In genomic region chr1:180813409-180813884, GRCm38 (mm10) we compare ENCODE assay signal across 8 mouse cellular contexts. TPM values are rescaled to one million over a fixed set of nuclear protein-coding genes. Genes with fewer than 3 reads are reported as not detected.
DNase-seq lines count a peak whose midpoint lies in the region; ATAC-seq and TF ChIP-seq lines count a peak whose summit lies in the region.

No protein-coding gene starts in this region.

- H3K9ac ChIP-seq in heart, embryonic 11.5 days (ENCODE audit: low read depth, low read length), result peak overlapping the region; percentile 96
- H3K9ac ChIP-seq in kidney, embryonic 16.5 days (replicated peaks; ENCODE audit: low read length), result peak overlapping the region; percentile 98

- 0% methylated on average over 30 of the region's 65 CpGs for WGBS in heart, embryonic 11.5 days (ENCODE audit: insufficient replicate concordance)
- WGBS in kidney, embryonic 16.5 days, result under 1% methylated on average over 45 of the region's 65 CpGs

- H3K4me1 ChIP-seq in heart, embryonic 11.5 days (ENCODE audit: control insufficient read depth, insufficient read depth, low read length), result peaks cover 14% of the 10 kb centered on the region
- peaks cover 25% of the 10 kb centered on the region for H3K4me1 ChIP-seq in kidney, embryonic 16.5 days (ENCODE audit: insufficient read depth, low read length)

- no peaks in the 10 kb centered on the region for H3K9me3 ChIP-seq in heart, embryonic 11.5 days (replicated peaks; ENCODE audit: control insufficient read depth, low read length)
- H3K9me3 ChIP-seq in kidney, embryonic 16.5 days (ENCODE audit: low read length), result no peaks in the 10 kb centered on the region

- peak overlapping the region; percentile 99 for H3ac ChIP-seq in C2C12 (ENCODE audit: control insufficient read depth, insufficient read length, low read depth)

- DNase-seq in brain, embryonic 14.5 days (ENCODE audit: low read depth), result peak; percentile 97
- peak; percentile 98 for DNase-seq in liver
- peak; percentile 73 to 86 for DNase-seq in monocyte, adult 2 months (ENCODE audit: low read depth in 1 of 2, low spot score in 2 of 2)
- peak; percentile 93 to 94 for DNase-seq in spleen, postnatal 14 days (ENCODE audit: low spot score in 2 of 2)

- no peaks in the 10 kb centered on the region for H3K27me3 ChIP-seq in C2C12 (ENCODE audit: control insufficient read depth, insufficient read depth, insufficient read length)
- no peaks in the 10 kb centered on the region for H3K27me3 ChIP-seq in heart, embryonic 11.5 days (ENCODE audit: control insufficient read depth, insufficient read depth, low read length)
- no peaks in the 10 kb centered on the region for H3K27me3 ChIP-seq in kidney, embryonic 16.5 days (ENCODE audit: insufficient read depth, low read length)

- peaks cover 49% of the 10 kb centered on the region for H3K79me2 ChIP-seq in C2C12 (ENCODE audit: control insufficient read depth, insufficient read depth)

- peaks cover 43% of the 10 kb centered on the region for H3K79me3 ChIP-seq in C2C12 (ENCODE audit: low read depth)

- H3K4me2 ChIP-seq in heart, embryonic 11.5 days, result peak overlapping the region; percentile 70
- H3K4me2 ChIP-seq in kidney, embryonic 16.5 days (replicated peaks; ENCODE audit: low read depth, low read length), result peak overlapping the region; percentile 63

- H3K36me3 ChIP-seq in C2C12 (ENCODE audit: control insufficient read depth, insufficient read depth), result peaks cover 32% of the 10 kb centered on the region
- H3K36me3 ChIP-seq in heart, embryonic 11.5 days (ENCODE audit: control insufficient read depth, insufficient read depth, low read length), result peaks cover 8% of the 10 kb centered on the region; the same call in 1 of the 2 replicates
- peaks cover 20% of the 10 kb centered on the region for H3K36me3 ChIP-seq in kidney, embryonic 16.5 days (ENCODE audit: insufficient read depth, low read length)

- peak; percentile 48; the same call in 1 of the 2 replicates for TF ChIP-seq POLR2A in brain, embryonic 14.5 days (IDR thresholded peaks at IDR 0.05; ENCODE audit: borderline replicate concordance, extremely low read depth, insufficient read depth, insufficient read length, poor library complexity, severe bottlenecking)

- TF ChIP-seq CTCF in C2C12 (IDR thresholded peaks at IDR 0.05; ENCODE audit: control insufficient read depth, insufficient read depth, insufficient read length), result no peak
- TF ChIP-seq CTCF in brain, embryonic 14.5 days (IDR thresholded peaks at IDR 0.05; ENCODE audit: borderline replicate concordance, extremely low read depth, insufficient read depth, insufficient read length), result no peak

- peak; percentile 73 for ATAC-seq in erythroblast, adult 5-6 weeks (replicated peaks; ENCODE audit: low FRiP score, poor library complexity, severe bottlenecking)
- ATAC-seq in heart, embryonic 11.5 days (replicated peaks; ENCODE audit: insufficient number of reproducible peaks, low FRiP score, low TSS enrichment), result peak; percentile 93
- ATAC-seq in kidney, embryonic 16.5 days (ENCODE audit: low FRiP score, low TSS enrichment), result peak; percentile 96

- peak overlapping the region; percentile 99 for H3K27ac ChIP-seq in heart, embryonic 11.5 days (ENCODE audit: low read depth, low read length)
- H3K27ac ChIP-seq in kidney, embryonic 16.5 days (ENCODE audit: low read length), result peak overlapping the region; percentile 99

- H3K4me3 ChIP-seq in C2C12 (ENCODE audit: insufficient read depth, poor library complexity, severe bottlenecking), result peak overlapping the region; percentile 82
- peak overlapping the region; percentile 94 for H3K4me3 ChIP-seq in heart, embryonic 11.5 days (ENCODE audit: low read depth, low read length)
- peak overlapping the region; percentile 95 for H3K4me3 ChIP-seq in kidney, embryonic 16.5 days (ENCODE audit: low read length)

TF ChIP-seq in C2C12, 6 proteins besides CTCF, POLR2A, EP300 and RAD21:
- TF ChIP-seq MYOG (IDR thresholded peaks at IDR 0.05; ENCODE audit: control insufficient read depth, extremely low read depth, insufficient read length) (no peak), FOSL1 (IDR thresholded peaks at IDR 0.05; ENCODE audit: insufficient read depth, low read length, poor library complexity, severe bottlenecking) (no peak), MYOD1 (IDR thresholded peaks at IDR 0.05; ENCODE audit: control insufficient read depth, insufficient read length, low read depth) (no peak), MAX (IDR thresholded peaks at IDR 0.05) (no peak), USF1 (IDR thresholded peaks at IDR 0.05; ENCODE audit: low read depth) (no peak), CEBPB (IDR thresholded peaks at IDR 0.05; ENCODE audit: low read depth) (no peak)
TF ChIP-seq in C2C12: peak in this region for 0.

RNA-seq across cellular contexts. Expression of gene H3f3a, which starts 0.3 kb away (rescaled TPM):
- 570 TPM for polyA plus RNA-seq in C2C12 (2012; fragmentation: generic; extraction: Trizol)
- 2,000 and 2,211 TPM in 2 replicates for polyA plus RNA-seq in brain, embryonic 14.5 days (2012; rRNA removed)
- total RNA-seq in erythroblast, adult 5-6 weeks (2015; ENCODE audit: low replicate concordance), result 966 and 1,002 TPM in 2 replicates
- 1,471 and 1,473 TPM in 2 replicates for total RNA-seq in erythroblast, adult 5-6 weeks (2017; ENCODE audit: low replicate concordance)
- polyA plus RNA-seq in heart, embryonic 11.5 days (2014; fragmentation: Nextera tagmentation; extraction: Ambion mirVana), result 1,894 and 1,931 TPM in 2 replicates
- 2,516 and 2,589 TPM in 2 replicates for polyA plus RNA-seq in kidney, embryonic 16.5 days (2015; fragmentation: Nextera tagmentation; extraction: Ambion mirVana)

RNA-seq across cellular contexts. Expression of gene Sde2, which starts 37.5 kb away (rescaled TPM):
- 17.7 TPM for polyA plus RNA-seq in C2C12 (2012; fragmentation: generic; extraction: Trizol)
- 22.0 and 25.5 TPM in 2 replicates for polyA plus RNA-seq in brain, embryonic 14.5 days (2012; rRNA removed)
- 17.3 and 29.4 TPM in 2 replicates for total RNA-seq in erythroblast, adult 5-6 weeks (2015; ENCODE audit: low replicate concordance)
- 34.7 and 53.5 TPM in 2 replicates for total RNA-seq in erythroblast, adult 5-6 weeks (2017; ENCODE audit: low replicate concordance)
- 24.1 and 32.7 TPM in 2 replicates for polyA plus RNA-seq in heart, embryonic 11.5 days (2014; fragmentation: Nextera tagmentation; extraction: Ambion mirVana)
- 41.4 and 42.8 TPM in 2 replicates for polyA plus RNA-seq in kidney, embryonic 16.5 days (2015; fragmentation: Nextera tagmentation; extraction: Ambion mirVana)

Comparison
In these comparisons a context has a peak if more than half of its experiments do, and no peak if none do; other contexts are left out.
1. Peak in every context shown above with its lines: DNase-seq, ATAC-seq, H3K4me3 ChIP-seq and H3K27ac ChIP-seq.